Mouse (Mus musculus): Measurements from ENCODE around the gene Atl1. TPM values are rescaled to one million over a fixed set of nuclear protein-coding genes. Genes with fewer than 3 reads are reported as not detected.

The Atl1 gene
- total RNA-seq, 2 experiments from 2014 or later: 10.1 to 11.0 TPM

Other genes with a start within 250 kb of the Atl1 start
- gene Sos2, start 210.8 kb upstream of the Atl1 start, total RNA-seq (2021): 10 to 100 TPM; 28.2 to 30.3 TPM
- gene L2hgdh, start 167.7 kb upstream of the Atl1 start, total RNA-seq (2021): 10 to 100 TPM; 23.5 to 23.8 TPM
- 10 to 100 TPM; 16.9 to 21.2 TPM for gene Atp5s, start 167.7 kb upstream of the Atl1 start, total RNA-seq (2021)
- gene Cdkl1, start 101.3 kb upstream of the Atl1 start, total RNA-seq (2021): 10 to 100 TPM; 12.3 to 12.7 TPM
- 10 to 100 TPM; 41.9 to 44.7 TPM for gene Map4k5, start 586 bp downstream of the Atl1 start, total RNA-seq (2021)
- gene Sav1, start 94.4 kb downstream of the Atl1 start, total RNA-seq (2021): 10 to 100 TPM; 38.7 to 39.1 TPM
- gene Nin, start 221.1 kb downstream of the Atl1 start, total RNA-seq (2021): 10 to 100 TPM; 41.3 to 42.0 TPM

All from heart, postnatal 4 days (tissue).